Mouse (Mus musculus): ENCODE results near the gene Tex10.
"Not testable (repeated sequence)": the region's sequence is repeated elsewhere in the genome, so short reads cannot be mapped to it uniquely, and the experiment has no call there.

Tex10 gene

GRCm38 (mm10) chr4:48472792-48473650 is at the start of gene Tex10:
Gene Tex10 (minus strand): TSS chr4:48473459.
- DNase-seq (ENCODE audit: low spot score): peak; percentile 82

GRCm38 (mm10) chr4:48510861-48511260 is 37.6 kb upstream of the Tex10 start:
- DNase-seq (ENCODE audit: low spot score): no peak

DNA sequence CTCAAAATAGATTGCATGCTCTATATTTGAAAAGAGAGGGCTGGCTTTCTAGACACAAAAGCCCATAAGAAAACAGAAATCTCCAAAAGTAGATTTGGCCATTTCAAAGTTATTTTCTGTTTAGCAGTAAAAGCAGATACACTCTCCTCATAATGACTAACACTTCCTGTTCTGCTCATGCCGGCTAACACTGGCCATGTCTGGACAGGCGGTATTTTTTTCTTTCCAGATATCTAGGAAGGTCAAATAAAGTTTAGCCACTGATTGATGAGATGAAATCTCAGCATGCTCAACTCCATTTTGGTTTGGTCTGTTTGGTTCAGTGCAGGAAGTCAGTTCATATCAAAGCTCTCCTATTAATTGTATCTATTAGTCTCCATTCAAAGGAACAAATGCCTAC is 19.3 kb upstream of the Tex10 start:
- DNase-seq (ENCODE audit: low spot score): no peak

DNA sequence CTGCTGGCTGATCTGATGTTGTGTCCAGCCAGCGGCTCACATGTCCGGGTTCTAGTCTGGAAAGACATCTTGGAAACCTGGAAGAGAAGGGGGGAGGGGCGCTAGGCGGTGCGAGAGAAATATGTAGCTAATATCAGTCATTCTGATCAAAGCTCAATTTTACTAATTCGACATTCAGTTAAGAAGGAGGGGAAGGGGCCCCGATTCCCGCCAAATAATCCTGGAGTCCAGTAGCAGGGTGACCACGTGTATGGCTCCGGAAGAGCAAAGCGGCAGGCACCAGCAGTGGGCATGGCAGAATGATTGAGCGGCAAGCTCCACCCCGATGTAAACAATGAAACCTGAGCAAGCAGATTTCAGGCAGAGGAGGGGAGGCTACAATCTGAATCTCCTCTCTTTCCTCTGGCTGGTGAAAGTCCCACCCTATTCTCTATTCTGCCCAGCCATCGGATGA is 18.1 kb upstream of the Tex10 start:
- no peak for DNase-seq (ENCODE audit: low spot score)

GRCm38 (mm10) chr4:48488916-48489315 is 15.7 kb upstream of the Tex10 start:
- DNase-seq (ENCODE audit: low spot score): no peak

DNA sequence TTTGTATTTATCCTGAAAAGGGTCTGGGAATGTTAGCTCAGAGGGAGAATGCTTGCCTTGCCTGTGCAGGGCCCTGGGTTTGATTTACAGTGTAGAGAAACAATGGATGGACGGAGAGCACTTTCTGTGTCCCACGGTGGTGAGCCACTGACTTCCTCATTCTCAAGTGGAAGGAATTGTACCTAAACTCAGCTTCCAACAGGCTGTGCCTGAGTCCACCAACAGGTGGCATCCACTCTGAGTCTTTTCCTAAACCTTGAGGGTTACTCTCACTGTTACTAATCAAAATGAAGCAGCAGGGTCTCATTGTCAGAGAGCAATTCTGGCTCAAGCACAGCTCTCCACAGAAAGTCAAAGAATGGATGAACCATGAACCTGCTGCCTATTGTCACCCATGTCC is 8.0 kb upstream of the Tex10 start:
- peak; percentile 33 for DNase-seq (ENCODE audit: low spot score)

- no peak for DNase-seq (ENCODE audit: low spot score)
Observed at GRCm38 (mm10) chr4:48473651-48474011, 372 bp upstream of the Tex10 start.

- DNase-seq (ENCODE audit: low spot score): peak; percentile 20
Observed at GRCm38 (mm10) chr4:48472052-48472791, 1.0 kb downstream of the Tex10 start.

DNA sequence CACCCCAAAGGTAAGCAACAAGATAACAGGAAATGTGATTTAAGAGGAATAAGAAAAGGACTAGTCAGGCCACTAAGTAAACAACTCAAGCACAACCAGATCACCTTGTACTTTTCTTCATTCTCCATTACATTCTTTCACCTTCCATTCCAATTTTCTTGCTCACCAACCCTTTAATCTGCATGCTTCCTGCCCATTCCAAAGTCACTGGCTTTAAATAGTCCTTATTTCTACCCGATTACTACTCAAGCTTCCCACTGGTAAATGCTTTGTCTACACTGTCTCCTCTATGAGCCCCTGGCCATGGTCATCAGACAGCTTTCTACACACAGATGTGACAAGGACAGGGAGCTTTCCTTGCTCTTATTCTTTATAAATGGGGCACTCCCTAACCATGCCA is 2.3 kb downstream of the Tex10 start:
- DNase-seq (ENCODE audit: low spot score): no peak

DNA sequence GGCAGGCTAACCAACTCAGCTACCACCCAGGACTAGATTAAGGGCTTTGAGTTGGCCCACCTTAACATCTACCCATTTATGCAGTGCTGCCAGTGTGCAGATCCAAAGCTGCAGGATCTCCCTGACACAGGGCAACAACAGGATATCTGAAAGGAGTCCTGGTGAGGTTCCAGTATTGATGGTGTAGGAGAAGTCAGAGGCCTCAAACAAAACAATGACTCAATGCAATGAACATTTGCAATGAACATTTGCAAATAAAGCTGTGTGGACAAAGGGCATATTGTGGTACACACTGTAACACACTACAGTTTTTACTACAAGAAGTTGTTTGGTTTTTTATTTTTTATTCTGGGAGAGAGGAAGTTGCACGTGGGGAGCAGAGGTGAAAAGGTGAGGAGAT is 12.2 kb downstream of the Tex10 start:
- DNase-seq (ENCODE audit: low spot score): peak; percentile 11

DNA sequence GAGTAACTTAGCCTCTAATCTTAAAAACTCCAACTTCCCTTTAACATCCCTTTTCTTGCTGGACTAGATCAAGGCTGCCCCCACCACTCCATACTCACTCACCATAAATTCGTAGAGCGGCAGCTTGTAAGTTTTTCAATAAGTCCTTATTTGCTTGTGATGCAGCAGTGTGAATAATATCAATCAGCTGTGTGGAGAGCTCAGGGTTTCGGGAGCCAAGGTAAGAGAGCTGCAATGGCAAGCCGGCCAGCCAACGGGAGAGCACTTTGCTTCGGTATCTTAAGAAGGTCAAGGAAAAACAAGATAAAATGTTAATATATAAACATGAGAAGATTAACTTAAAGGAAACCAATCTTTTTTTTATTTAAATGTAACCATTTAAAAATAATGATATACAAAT is 14.8 kb downstream of the Tex10 start:
- no peak for DNase-seq (ENCODE audit: low spot score)

- DNase-seq (ENCODE audit: low spot score): peak; percentile 44
Observed at GRCm38 (mm10) chr4:48454106-48454773, 19.0 kb downstream of the Tex10 start.

- no peak for DNase-seq (ENCODE audit: low spot score)
Observed at GRCm38 (mm10) chr4:48428054-48428453, 45.2 kb downstream of the Tex10 start.

- DNase-seq (ENCODE audit: low spot score): no peak
Observed at GRCm38 (mm10) chr4:48427413-48427812, 45.8 kb downstream of the Tex10 start.

DNA sequence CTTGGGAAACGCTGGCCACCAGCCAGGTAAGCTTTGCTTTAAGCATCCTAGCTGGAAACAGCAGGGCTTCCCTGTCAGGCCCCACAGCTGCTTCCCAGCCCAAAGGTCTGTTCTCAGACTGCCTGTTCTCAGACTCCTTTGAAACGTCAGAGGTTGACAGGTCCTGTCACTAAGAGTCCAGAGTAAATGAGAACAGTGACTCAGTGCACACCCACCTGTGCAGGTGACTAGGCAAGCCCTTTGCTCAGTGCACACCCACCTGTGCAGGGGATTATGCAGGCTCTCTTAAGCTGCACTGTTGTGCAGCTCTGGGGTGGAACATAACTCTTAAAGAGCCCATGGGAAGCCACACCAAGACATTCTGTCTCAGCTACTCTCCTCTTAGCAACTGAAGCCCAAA is 49.5 kb downstream of the Tex10 start:
- no peak for DNase-seq (ENCODE audit: low spot score)

- DNase-seq (ENCODE audit: low spot score): no peak
Observed at GRCm38 (mm10) chr4:48422633-48423032, 50.6 kb downstream of the Tex10 start.

DNA sequence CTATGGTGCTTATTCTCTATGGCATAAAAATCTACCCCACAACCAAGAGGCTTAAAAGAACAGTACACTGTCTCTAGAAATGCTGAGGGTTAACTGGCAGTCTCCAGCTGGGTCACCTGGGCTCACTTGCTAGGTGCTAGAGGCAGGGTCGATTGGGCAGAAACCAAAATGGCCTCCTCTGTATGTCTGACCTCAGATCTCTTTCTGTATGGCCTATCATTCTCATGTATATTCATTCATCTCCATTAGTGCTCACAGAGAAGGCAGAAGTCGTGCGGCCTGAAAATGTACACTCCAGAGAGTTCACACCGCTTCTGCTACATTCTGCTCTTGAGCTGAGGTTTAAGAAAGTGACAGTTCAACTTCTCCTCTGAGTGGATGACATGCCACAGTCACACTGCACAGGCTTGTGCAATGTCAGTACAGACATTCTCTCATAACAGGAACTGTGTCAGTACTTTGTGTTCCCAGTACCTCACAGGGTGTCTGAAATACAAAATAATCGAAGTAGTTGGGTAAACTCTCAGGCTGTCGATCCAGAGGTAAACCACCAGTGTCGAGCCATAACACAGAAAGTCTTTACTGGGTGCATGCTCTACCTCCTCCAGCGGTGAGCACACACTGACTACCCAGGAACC is 54.3 kb downstream of the Tex10 start:
- peak; percentile 9 for DNase-seq (ENCODE audit: low spot score)

DNA sequence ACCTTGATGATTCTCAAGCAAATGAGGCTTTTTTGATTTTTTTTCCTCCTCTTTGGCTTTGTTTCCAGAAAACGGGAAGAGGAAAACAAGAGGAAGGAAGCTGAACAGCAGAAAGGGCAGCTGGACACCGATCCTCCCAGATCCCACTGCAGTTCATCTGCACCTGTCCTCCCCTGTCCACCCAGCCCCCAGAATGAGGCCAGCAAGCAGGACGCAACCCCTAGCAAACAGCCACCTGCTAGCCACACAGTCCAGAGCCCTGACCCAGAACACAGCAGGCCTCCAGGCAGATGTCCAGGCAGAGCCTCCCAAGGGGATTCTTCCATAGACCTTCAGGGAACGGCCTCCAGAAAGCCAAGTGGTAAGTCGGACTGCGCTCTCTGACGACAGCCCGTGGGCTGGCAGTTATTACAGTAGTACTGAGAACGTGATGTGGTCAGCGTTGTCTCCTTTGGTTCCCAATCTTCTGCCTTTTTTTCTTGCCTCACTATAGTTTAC is 57.4 kb downstream of the Tex10 start:
- peak; percentile 46 for DNase-seq (ENCODE audit: low spot score)

GRCm38 (mm10) chr4:48413473-48413872 is 59.8 kb downstream of the Tex10 start:
- DNase-seq (ENCODE audit: low spot score): no peak

DNA sequence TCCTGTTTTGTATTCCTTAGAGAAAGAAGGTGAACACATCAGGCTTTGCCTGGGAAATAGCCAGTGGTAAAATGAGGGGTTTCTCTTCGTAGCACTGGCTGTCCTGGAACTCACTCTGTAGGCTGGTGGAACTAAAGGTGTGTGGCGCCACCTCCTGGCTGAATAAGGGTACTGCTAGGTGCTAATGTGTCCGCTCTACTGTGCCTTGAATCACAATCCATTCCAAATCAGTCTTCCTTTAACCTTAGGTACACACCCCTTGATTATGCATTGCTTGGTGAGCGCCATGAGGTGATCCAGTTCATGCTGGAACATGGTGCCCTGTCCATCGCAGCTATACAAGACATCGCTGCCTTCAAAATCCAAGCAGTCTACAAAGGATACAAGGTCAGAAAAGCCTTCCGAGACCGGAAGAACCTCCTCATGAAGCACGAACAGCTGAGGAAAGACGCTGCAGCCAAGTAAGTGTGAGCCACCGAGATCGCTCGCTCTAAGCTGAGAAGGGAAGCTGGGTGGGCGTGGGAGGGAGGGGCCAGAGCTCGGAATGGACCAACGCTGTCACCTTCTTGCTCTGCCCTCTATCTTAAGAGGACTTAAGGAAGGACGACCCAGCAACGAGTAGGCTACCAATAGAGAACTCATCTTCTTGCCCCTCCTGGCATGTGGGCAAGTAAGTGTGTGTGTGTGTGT is 65.8 kb downstream of the Tex10 start:
- DNase-seq (ENCODE audit: low spot score): peak; percentile 51

- DNase-seq (ENCODE audit: low spot score): not testable (repeated sequence)
Observed at GRCm38 (mm10) chr4:48405724-48406491, 67.4 kb downstream of the Tex10 start.
